Mouse (Mus musculus) heart, postnatal 25 days (tissue): ENCODE measurements around the gene Sh3pxd2a. TPM values are rescaled to one million over a fixed set of nuclear protein-coding genes. Genes with fewer than 3 reads are reported as not detected.

Experiments
- DNase-seq: peaks from one replicate; pipeline ENCODE4 v3.0.0; 2022; ENCODE audit warnings: low spot score
- intact Hi-C: fragments of 180-260 bp; cut with DNase I; formaldehyde crosslinking; loops from one replicate; pipeline ENCODE4 v1.15.1; 2025
- total RNA-seq, 2 experiments: library from RNA; stranded (reverse); gene quantifications; 2 replicates each; pipeline ENCODE4 v1.2.3; 2021

Gene Sh3pxd2a
- total RNA-seq, 2 experiments from 2014 or later = 63.5 to 63.6 TPM

DNA sequence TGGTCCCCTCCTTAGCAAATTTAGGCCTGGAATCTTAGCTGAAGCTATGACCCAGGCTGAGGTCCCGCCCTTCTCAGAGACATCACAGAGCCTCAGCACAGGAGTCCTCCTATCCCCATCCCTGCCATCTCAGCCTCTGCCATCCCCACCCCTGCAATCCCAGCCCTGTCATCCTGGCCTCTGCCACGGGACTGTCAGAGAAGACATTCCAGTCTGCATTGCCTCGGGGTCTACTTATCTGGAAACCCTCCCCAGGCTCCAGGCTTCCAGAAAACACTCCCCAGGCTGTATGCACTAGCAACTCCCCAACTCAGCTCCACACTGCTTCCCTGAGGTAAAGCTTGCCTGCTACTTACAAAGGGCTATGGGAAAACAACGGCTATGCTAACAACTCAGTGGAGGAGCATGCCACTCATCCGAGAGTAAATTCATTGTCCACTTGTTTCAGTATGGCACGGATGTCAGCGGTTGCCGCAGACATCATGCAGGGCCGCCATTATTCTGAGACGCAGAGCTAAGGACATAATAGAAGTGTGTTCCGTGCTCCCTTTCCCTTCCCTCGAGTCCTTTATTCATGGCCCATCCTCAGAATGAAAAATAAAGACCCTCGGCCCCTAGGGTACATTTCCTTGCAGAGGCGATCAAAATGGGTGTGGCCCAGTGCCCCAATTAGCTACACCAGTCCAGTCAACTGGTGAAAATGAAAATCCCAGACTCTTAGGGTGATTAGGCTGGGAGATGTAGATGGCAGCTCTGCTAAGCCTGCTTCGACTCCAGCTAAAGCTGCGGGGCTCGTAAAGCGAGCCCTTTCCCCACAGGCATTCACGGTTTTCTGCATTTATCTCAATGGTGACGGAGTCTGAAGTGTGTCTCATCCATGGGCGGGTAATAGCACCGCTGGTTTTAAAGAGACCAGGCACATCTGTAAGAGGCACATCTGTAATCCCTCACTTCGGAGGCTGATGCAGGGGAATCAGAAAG lies 29.1 kb upstream of the Sh3pxd2a start:
- DNase-seq = no peak
- intact Hi-C loops = no loop called here

DNA sequence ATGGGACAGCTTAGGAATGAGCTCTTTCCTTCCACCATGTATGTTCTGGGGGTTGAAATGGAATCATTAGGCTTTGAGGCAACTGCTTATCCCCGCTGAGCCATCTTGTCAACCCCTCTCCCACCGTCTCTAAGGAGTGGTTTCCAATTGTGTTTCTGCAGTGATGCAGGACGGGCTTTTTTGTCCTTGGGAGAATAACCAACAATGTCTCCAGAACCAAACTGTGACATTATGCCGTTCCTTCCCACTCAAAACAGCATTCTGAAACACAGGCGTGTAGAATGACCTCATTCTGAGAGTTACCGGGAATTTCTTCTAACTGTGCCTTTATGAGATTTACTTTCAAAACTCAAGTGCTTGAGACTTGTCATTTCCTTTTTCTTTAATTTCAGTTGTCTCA lies 28.2 kb upstream of the Sh3pxd2a start:
- intact Hi-C loops = no loop called here
- DNase-seq = no peak

DNA sequence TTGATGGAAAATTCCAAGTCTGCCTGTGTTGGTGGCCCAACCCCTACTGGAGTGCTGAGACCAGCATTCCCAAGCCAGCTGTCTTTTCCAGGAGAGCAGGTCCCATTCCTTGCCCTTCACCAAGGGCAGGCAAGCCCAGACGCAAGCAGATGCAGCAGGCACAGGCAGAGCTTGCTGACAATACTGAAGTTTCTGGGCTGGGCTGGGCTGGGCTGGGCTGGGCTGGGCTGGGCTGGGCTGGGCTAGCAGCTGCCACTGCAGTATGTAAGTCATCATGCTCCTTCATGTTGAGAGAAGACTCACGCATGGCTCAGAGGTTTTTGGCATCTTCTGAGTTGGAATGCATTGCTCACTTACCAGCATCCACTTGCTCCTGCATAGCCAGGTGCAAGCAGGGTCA lies 27.7 kb upstream of the Sh3pxd2a start:
- DNase-seq = no peak
- intact Hi-C loops = no loop called here

DNA sequence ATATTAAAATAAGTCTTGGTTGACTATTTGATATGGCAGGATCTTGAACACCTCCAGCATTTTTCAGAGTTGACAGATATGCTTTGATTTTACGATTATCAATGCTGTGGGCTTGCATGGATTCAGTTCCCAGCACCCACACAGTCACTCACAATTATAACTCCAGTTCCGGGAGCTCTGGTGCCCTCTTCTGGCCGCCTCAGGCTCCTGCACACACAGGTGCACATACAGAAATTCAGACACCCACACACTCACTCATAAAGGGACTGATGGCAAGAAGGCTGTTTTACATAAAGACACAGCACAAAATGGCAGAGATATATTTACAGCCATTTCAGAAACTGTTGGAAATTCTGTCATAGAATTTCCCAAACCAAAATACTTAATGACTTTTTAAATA lies 25.0 kb upstream of the Sh3pxd2a start:
- intact Hi-C loops = loop anchor here (5.0 kb wide), 1 partner anchor 132 kb away; no protein-coding TSS in a partner anchor

DNA sequence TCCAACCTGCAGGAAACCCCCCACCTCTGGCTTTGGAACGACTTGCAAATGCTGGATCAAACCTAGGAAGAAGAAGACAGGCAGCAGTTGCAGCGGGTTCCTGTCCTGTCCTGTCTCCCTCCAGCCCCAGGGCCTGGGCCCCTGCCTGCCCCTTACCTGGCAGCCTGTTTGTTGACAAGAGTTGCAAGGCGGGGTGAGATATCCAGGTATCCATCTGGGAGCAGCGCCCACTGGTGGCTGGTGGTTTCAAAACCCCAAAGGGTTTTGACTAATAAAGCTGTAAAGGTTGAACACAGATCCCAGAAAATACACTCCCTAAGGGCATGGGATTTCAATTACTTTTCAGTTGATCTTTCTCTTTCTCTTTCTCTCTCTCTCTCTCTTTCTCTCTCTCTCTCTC lies 24.0 kb upstream of the Sh3pxd2a start:
- no peak for DNase-seq
- intact Hi-C loops = loop anchor here (5.0 kb wide), 1 partner anchor 131 kb away; no protein-coding TSS in a partner anchor

More for the DNA sequence above, 25.0 kb upstream of the Sh3pxd2a start:
- no peak for DNase-seq

DNA sequence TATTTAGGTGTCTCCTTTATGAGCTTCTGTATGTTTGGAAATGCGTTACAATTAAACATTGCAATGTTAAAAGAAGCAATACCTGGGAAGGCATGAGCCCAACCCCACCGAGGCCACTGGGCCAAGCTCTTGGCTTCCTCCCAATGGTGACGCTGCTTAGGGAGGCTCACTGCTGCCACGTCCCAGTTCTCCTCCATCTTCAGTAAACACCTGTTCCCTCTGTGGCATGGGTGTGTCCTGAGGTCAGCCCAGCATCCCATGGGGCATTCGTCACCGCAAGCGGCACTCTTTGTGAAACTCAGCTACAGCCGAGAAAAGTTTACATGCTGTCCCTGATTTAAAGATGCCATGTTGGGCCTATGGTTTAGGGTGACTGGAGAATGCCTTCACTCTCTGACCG lies 23.4 kb upstream of the Sh3pxd2a start:
- DNase-seq = no peak
- intact Hi-C loops = loop anchor here (5.0 kb wide), 1 partner anchor 130 kb away; no protein-coding TSS in a partner anchor

DNA sequence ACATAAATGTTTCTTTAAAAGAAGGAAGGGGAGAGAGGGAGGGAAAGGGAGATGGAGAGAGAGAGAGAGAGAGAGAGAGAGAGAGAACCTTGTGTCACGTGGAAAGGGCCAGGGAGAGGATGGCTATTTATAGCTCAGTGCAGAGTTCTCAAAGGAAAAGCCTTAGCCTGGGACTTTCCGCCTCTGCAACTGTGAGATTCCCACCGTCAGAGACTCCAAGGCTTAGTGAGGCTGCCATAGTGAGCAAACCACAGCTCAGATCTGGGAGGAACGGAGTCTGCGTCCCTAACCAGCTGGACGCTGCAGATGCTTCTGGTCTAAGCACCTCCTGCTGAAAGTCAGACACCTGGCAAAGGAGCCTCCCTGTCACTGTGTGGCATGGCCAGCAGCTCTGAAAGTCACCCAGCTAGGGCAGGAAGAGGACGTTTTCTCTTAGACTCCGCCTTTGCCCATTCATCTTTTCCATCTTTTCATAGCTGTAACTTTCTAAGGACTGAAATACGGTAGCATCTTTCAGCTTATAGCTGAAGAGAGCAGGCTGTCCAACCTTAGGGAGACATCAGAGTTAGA lies 21.9 kb upstream of the Sh3pxd2a start:
- no peak for DNase-seq
- intact Hi-C loops = loop anchor here (5.0 kb wide), 1 partner anchor 129 kb away; no protein-coding TSS in a partner anchor

DNA sequence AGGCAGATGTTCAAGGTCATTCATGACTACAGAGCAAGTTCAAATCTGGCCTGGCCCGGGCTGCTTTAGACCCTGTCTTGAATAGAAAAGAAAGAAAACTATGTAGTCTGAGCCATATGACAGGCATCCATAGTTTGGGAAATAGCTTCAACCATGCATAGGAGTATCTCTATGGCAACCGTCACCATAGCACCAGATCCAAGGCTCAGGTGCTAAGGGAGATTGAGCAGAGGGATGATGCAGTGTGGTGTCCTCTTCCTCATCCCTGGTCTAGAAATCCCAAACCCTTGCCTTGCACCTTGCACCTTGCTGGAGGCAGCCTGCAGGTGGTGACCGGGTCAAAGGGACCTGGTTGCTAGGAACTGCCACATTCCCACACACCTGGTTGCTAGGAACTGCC lies 19.9 kb upstream of the Sh3pxd2a start:
- DNase-seq = no peak
- intact Hi-C loops = no loop called here

DNA sequence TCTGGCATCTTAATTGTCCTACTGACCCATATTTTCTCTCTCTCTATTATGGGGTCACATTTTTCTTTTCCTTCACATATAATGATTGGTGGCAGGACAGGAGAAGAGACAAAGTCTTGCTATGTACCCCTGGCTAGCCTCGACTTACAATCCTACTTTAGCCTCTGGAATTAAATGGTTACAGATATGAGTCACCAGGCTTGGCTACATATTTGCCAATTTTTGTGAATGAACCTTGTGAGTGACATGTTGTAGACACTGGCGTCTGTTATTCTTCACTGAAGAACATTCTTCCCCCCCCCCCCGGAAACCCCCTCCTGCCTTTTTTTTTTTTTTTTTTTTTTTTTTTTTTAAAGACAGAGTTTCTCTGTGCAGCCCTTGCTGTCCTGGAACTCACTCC lies 19.1 kb upstream of the Sh3pxd2a start:
- intact Hi-C loops = no loop called here
- DNase-seq = no peak

DNA sequence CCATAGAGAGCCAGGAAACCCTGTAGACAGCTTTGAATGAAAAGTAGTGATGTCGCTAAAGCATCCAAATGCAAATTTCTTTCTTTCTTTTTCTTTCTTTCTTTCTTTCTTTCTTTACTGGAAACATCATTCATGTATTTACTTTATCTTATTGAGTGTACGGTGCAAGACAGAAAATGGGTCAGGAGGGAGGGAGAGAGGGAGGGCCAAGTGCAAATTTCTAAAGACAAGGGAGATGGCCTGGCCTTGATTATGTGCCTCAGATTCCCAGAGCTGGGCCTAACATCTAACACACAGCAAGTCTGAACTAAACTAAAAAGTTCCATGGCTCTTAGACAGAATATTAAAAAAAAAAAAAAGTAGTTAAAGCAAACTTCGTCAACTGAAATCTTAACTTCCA lies 9.3 kb upstream of the Sh3pxd2a start:
- intact Hi-C loops = no loop called here
- DNase-seq = no peak

DNA sequence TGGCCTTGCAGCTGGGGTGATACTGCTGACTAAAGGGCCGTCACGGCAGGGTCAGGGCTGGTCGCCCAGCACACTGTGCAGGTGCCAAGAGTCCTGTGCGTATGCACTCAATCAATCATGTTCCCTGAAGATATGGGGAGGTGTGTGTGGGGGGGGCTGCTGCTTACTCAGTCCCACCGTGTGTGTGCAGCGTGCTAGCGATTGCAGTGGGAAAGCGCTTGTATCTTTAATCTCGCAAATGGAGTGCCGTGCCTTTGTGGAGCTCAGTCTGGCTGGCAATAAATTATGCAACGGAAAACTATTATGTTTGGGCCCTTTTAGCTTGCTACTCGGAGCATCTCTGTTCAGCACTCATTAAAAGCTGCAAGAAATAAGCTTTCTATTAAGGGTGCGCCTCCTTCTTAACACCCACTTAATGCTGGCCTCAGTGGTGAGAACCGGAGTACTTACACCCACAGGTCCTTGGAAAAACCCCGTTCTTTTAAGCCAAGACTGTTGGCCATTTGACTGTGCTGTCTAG lies 8.7 kb upstream of the Sh3pxd2a start:
- intact Hi-C loops = no loop called here
- DNase-seq = no peak

DNA sequence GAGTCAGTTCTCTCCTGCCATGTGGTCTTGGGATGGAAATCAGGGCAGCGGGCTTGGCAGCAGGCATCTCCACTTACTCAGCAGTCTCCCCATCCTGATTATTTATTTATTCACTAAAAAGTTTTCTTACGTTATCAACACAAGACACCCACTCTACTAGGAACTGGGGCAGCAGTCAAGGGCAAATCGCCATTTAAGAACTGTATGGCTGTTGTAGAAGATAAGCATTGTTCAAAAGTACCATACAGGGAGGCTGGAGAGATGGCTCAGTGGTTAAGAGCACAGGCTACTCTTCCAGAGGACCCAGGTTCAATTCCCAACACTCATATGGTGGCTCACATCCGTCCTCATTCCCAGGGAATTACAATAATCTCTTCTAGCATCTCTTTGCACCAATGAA lies 7.6 kb upstream of the Sh3pxd2a start:
- DNase-seq = no peak
- intact Hi-C loops = no loop called here

DNA sequence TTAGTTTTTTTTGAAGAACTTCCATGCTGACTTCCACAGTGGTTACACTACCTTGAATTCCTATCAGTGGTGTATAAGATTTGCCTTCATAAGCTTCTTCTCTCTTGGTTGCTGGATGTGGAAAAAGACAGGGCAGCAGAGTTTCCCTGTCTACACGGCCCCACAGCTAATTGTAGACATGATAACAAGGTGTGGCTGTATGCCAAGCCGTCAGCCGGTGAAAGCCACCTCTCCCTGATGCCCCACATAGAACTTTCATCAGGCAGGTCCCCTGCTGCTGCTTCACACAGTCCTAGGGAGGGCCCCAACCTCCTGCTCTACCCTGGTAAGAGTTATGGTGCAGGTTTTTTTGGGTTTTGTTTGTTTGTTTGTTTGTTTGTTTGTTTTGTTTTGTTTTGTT lies 4.5 kb upstream of the Sh3pxd2a start:
- intact Hi-C loops = no loop called here
- DNase-seq = no peak

DNA sequence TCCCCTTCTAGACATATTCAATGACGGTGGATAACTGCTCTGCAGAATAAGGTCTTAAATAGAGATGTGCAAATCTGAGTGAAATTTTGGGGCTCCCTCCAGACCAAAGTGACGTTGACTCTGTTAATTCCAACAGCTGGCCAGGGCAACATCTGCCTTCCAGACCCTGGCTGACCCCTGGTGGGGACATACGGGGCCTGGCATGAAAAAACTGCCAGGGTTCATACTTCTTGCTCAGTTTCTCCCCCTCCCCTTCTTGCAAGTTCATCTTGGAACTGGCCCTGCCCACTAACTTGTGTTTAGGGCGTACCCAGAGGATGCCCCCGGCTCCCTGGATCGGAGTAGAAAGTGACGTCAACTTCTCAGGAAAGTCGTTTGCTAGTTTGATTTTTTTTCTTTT lies 2.6 kb upstream of the Sh3pxd2a start:
- intact Hi-C loops = no loop called here
- no peak for DNase-seq

DNA sequence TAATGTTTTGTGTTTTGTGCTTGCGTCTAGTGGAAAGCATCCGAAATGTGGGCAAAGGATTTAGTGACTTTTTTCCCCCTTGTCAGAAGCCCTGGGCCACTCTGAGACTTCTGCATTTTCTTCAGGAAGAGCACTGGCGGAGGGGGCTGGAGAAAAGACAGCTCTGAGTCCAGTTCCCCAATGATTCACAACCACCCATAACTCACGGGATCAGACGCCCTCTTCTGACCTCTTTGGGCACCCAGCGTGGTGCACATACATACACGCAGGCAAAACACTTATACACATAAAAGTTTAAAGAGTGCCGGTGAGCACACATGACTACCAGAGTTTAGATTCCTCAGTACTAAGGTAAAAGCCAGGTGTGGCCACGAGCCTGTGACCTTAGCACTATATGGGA lies 1.3 kb upstream of the Sh3pxd2a start:
- intact Hi-C loops = loop anchor here (2.0 kb wide), 3 partner anchors 17 to 109 kb away; no protein-coding TSS in a partner anchor
- DNase-seq = no peak

DNA sequence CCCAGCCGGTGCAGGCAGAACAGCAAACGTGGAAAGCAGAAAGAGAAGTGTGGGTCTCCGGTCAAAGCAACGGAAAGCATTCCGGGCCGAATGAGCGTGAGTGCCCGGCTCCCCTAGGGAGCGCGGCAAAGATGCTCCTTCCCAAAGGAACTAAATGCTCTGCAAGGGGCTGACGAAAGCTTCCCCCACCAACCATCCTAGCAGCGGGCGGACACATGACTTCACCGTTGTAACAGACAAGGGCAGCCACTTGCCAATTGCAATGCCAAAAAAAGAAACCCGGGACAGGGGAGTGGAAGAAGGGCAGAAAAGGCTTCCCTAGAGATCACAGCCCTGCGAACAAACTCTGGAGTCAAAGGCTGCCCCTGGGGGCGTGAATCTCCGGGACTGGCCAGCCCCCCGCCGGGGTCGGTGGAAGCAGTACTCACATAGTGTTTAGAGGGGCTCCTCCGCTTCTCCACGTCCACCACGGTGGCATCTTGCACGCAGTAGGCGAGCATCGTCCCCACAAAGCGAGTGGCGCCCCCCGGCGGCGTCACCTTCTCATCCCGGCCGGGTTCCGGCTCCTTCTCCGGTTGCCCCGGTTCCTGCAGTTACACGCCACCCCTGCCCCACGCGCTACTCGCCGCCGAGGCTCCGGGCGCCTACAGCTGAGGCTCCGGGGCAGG lies 431 bp downstream of the Sh3pxd2a start:
- intact Hi-C loops = loop anchor here (2.0 to 5.0 kb wide), 5 partner anchors 15 to 107 kb away; no protein-coding TSS in a partner anchor
- DNase-seq = peak; percentile 72

DNA sequence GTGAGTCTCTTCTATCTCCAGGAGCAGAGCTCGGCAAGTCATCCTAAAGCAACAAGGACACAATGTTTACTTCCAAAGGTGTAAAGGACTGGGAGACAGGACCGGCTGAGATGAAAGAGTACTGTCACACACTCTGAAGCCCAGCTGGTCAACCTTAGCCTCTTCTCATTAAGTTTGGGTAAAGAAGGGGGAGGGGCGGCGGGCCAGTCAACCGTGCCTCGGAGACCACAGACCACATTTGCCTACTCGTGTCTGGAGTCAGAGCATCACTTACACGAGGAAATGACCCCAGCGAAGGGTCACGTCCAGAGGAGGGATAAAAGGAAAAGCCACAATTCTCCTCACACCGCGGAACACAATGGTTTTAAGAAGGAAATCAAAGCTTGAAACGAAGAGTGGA lies 995 bp downstream of the Sh3pxd2a start:
- intact Hi-C loops = loop anchor here (2.0 to 5.0 kb wide), 2 partner anchors 36 to 78 kb away; no protein-coding TSS in a partner anchor

DNA sequence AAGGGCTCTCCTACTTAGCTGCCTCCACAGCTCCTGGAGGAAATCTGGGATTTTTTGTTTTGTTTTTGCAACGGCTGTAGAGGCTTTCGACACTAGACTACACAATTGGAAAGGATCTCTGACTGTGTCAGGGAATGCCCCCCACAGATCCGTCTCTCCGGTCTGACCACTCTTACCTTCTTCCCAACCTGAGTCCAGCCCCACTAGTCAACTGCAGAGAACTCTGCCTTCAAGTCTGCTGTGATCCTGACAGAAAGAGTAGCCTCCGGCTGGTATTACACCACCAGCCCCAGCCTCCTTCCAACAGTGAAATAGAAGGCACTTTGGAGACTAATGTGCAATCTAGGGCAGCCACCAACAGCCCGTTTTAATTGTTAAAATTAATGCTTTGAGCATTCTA lies 1.5 kb downstream of the Sh3pxd2a start:
- intact Hi-C loops = loop anchor here (2.0 to 5.0 kb wide), 2 partner anchors 35 to 78 kb away; no protein-coding TSS in a partner anchor
- no peak for DNase-seq

More for the DNA sequence above, 995 bp downstream of the Sh3pxd2a start:
- no peak for DNase-seq

DNA sequence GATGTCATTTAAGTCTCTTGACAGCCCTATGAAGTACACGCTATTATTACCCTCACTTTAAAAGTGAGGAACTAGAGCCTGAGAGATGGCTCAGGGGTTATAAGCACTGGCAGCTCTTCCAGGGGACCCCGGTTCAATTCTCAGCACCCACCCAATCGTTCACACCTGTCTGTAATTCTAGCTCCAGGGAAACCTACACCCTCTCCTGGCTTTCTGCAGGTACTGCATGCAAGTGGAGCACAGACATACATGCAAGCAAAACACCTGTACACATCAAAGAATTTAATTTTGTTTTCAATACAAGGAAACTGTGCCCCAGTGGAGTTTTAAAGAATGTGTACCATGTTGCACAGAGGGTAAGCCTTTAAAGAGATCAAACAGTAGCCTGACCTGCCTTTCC lies 2.4 kb downstream of the Sh3pxd2a start:
- DNase-seq = no peak
- intact Hi-C loops = loop anchor here (2.0 to 5.0 kb wide), 2 partner anchors 35 to 77 kb away; no protein-coding TSS in a partner anchor

DNA sequence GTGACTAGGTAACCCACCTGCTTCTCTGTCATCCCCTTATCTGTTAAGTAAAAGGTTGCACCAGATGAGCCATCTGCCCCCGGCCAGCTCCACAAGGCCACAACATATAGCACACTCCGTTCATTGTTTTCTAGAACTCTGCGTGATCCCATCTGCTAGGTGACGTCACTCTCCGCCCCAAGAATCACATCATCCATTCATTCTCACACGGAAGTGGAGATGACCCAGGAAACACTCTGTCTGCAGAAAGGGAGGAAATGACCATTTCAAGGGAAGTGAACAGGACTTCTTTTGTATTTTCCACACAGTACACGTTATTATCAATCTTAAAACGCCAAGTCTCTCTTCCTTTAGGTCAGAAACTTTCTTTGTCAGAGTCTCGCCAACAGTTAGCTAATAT lies 2.8 kb downstream of the Sh3pxd2a start:
- no peak for DNase-seq
- intact Hi-C loops = loop anchor here (5.0 kb wide), 1 partner anchor 34 kb away; no protein-coding TSS in a partner anchor
